ENCODE assay signal across 15 mouse cellular contexts in the genomic region with DNA sequence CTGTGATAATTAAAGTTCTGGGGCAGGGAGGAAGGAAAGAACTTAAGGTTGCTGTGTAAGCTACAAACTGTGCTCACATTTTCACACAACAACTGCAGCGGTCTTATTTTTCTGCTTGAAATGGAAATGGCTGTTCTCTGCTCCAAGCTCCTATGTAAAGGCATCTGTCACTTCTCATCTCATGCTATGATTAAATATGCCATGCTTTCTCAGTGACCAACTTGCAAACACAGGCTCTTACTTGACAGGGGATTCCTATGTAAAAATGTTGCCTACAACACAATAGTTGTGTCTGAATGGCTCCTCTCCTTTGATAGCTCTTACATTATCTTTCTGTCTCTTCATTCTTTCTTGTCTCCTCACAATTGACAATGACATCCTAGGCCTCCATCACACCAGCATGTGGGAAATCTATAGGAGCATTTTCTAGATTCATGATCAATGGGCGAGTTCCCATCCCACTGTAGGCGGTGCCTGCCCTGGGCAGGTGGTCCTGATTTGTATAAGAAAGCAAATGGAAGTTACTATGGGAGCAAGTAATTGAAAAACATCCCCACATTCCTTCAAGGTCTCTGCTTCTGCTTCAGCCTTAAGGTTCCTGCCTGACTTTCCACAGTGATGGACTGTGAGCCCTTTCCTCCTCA. TPM values are rescaled to one million over a fixed set of nuclear protein-coding genes. Genes with fewer than 3 reads are reported as not detected.
"Had no signal": no experiment of that assay in that cellular context is flagged by ENCODE, and none has a peak within 500 bp of the region (broad histone marks: within the 10 kb centered on the region; RNA-seq: fewer than 3 reads in every experiment).

No protein-coding gene starts in this region.

- H3K4me1 ChIP-seq: kidney, embryonic 15.5 days; limb, embryonic 15.5 days; neural tube, embryonic 13.5 days had no signal

- H3K27ac ChIP-seq: kidney, embryonic 15.5 days; limb, embryonic 15.5 days; liver, embryonic 14.5 days; neural tube, embryonic 13.5 days had no signal

- DNase-seq: kidney, adult 2 months; kidney, postnatal 14 days; layer of hippocampus, adult 9-11 months; layer of hippocampus, postnatal 36 days; lung, adult 18-20 months; retina, postnatal 1 day had no signal

- H3K27me3 ChIP-seq: kidney, embryonic 15.5 days; limb, embryonic 15.5 days; neural tube, embryonic 13.5 days had no signal

- H3K4me2 ChIP-seq: kidney, embryonic 15.5 days; limb, embryonic 15.5 days; neural tube, embryonic 13.5 days had no signal

- H3K9me3 ChIP-seq: kidney, embryonic 15.5 days; limb, embryonic 15.5 days; neural tube, embryonic 13.5 days had no signal

- H3K4me3 ChIP-seq: kidney, embryonic 15.5 days; limb, embryonic 15.5 days; neural tube, embryonic 13.5 days had no signal

- H3K36me3 ChIP-seq: kidney, embryonic 15.5 days; limb, embryonic 15.5 days; neural tube, embryonic 13.5 days had no signal

- H3K9ac ChIP-seq: kidney, embryonic 15.5 days; limb, embryonic 15.5 days; liver, embryonic 14.5 days; neural tube, embryonic 13.5 days had no signal

RNA-seq across cellular contexts. Expression of a gene that starts 34.2 kb away (rescaled TPM):
- total RNA-seq: megakaryocyte-erythroid progenitor cell, adult 5-6 weeks had no signal
- polyA plus RNA-seq: kidney, adult 2 months; large intestine, adult 2 months; limb, embryonic 11.5 days; spleen, adult 2 months; thymus, postnatal 0 days had no signal
